Mouse (Mus musculus): ENCODE data around the gene Klhl28.

GRCm38 (mm10) chr12:64968067-64968466 is 2.7 kb upstream of the Klhl28 start:
- TF ChIP-seq CTCF (IDR thresholded peaks at IDR 0.05 in 2 of 3, conservative IDR thresholded peaks at IDR 0.05 in 1 of 3; ENCODE audit: control insufficient read depth in 1 of 3, insufficient read depth in 1 of 3, low read depth in 2 of 3, low read length in 3 of 3, poor library complexity in 1 of 3, severe bottlenecking in 1 of 3) (no peak), ZNF384 (IDR thresholded peaks at IDR 0.05; ENCODE audit: low read depth, low read length) (no peak), UBTF (IDR thresholded peaks at IDR 0.05; ENCODE audit: borderline replicate concordance, insufficient read depth, low read depth, low read length) (no peak), CHD2 (IDR thresholded peaks at IDR 0.05; ENCODE audit: low read length) (no peak), NELFE (IDR thresholded peaks at IDR 0.05; ENCODE audit: low read depth, low read length) (no peak), EP300 (IDR thresholded peaks at IDR 0.05; ENCODE audit: low read depth in 1 of 2, low read length in 2 of 2) (no peak), ZMIZ1 (IDR thresholded peaks at IDR 0.05; ENCODE audit: low read depth, low read length) (no peak), KAT2A (conservative IDR thresholded peaks at IDR 0.05; ENCODE audit: low read depth, low read length) (no peak), TAL1 (IDR thresholded peaks at IDR 0.05; ENCODE audit: low read length) (peak; percentile 38), MAX (IDR thresholded peaks at IDR 0.05; ENCODE audit: low read length) (no peak)
